Mouse (Mus musculus) midbrain, embryonic 10.5 days (tissue): Measurements from ENCODE around the gene Glt1d1. TPM values are rescaled to one million over a fixed set of nuclear protein-coding genes. Genes with fewer than 3 reads are reported as not detected.

Experiments used
- DNase-seq: peaks from one replicate; pipeline ENCODE4 v3.0.0-alpha.2; 2017; ENCODE audit warnings: low spot score
- H3K27ac ChIP-seq: fragments of 300-500 bp; sonication (generic); replicated peaks from 2 replicates; pipeline ENCODE4 v1.5.1; 2016; ENCODE audit warnings: mild to moderate bottlenecking
- H3K27me3 ChIP-seq: fragments of 300-500 bp; sonication (generic); 2 replicates; pipeline ENCODE4 v1.6.1; 2016; ENCODE audit warnings: low read depth, mild to moderate bottlenecking; ENCODE audit not compliant: poor library complexity, severe bottlenecking
- H3K36me3 ChIP-seq: fragments of 300-500 bp; sonication (generic); 2 replicates; pipeline ENCODE4 v1.6.1; 2016; ENCODE audit warnings: mild to moderate bottlenecking, moderate library complexity
- H3K4me1 ChIP-seq: fragments of 300-500 bp; sonication (generic); 2 replicates; pipeline ENCODE4 v1.6.1; 2016
- H3K4me3 ChIP-seq: fragments of 300-500 bp; sonication (generic); 2 replicates; pipeline ENCODE4 v1.5.1; 2016; ENCODE audit warnings: mild to moderate bottlenecking, moderate library complexity
- H3K9me3 ChIP-seq: fragments of 300-500 bp; sonication (generic); replicated peaks from 2 replicates; pipeline ENCODE4 v1.6.1; 2016; ENCODE audit warnings: mild to moderate bottlenecking
- WGBS: fragments of 180-500 bp; shearing (Covaris S2); methylation state at CpG from one replicate; pipeline ENCODE4 v1.1.7; 2016; 5-methylcytosine and 5-hydroxymethylcytosine counted together
- polyA plus RNA-seq: library from polyadenylated mRNA; unstranded; fragments of >200 nt; fragmentation: Nextera tagmentation; extraction: Ambion mirVana; gene quantifications from 2 replicates; pipeline ENCODE4 v1.2.1, GENCODE M21; 2016

Gene Glt1d1
- polyA plus RNA-seq, 1 experiment from 2014 or later: 1.3 TPM

GRCm38 (mm10) chr5:127638177-127638576, 6.1 kb downstream of the Glt1d1 start:
- WGBS: 84% methylated on average over 2 of the region's 2 CpGs
- Histone ChIP-seq H3K4me3 (no peak overlapping the region), H3K4me1 (peaks cover 1% of the 10 kb centered on the region), H3K9me3 (peaks cover 24% of the 10 kb centered on the region), H3K36me3 (peaks cover 9% of the 10 kb centered on the region; the same call in 1 of the 2 replicates), H3K27ac (no peak overlapping the region), H3K27me3 (peaks cover 5% of the 10 kb centered on the region; the same call in 1 of the 2 replicates)
- no peak for DNase-seq

GRCm38 (mm10) chr5:127639067-127639605, 7.1 kb downstream of the Glt1d1 start:
- H3K27ac ChIP-seq: no peak overlapping the region
- H3K36me3 ChIP-seq: peaks cover 9% of the 10 kb centered on the region; the same call in 1 of the 2 replicates
- H3K27me3 ChIP-seq: no peaks in the 10 kb centered on the region
- no peaks in the 10 kb centered on the region for H3K4me1 ChIP-seq
- no peak overlapping the region for H3K4me3 ChIP-seq
- peaks cover 29% of the 10 kb centered on the region for H3K9me3 ChIP-seq
- WGBS: 88% methylated on average over 6 of the region's 6 CpGs
- no peak for DNase-seq

- Histone ChIP-seq H3K27ac (no peak overlapping the region), H3K36me3 (peaks cover 10% of the 10 kb centered on the region), H3K4me1 (no peaks in the 10 kb centered on the region), H3K27me3 (no peaks in the 10 kb centered on the region), H3K4me3 (no peak overlapping the region), H3K9me3 (peaks cover 29% of the 10 kb centered on the region)
- DNase-seq: no peak
- 95% methylated on average over 13 of the region's 13 CpGs for WGBS
Observed at GRCm38 (mm10) chr5:127639635-127640034, 7.6 kb downstream of the Glt1d1 start.

GRCm38 (mm10) chr5:127640359-127640758, 8.3 kb downstream of the Glt1d1 start:
- no peak overlapping the region for H3K27ac ChIP-seq
- H3K4me1 ChIP-seq: no peaks in the 10 kb centered on the region
- peaks cover 16% of the 10 kb centered on the region for H3K36me3 ChIP-seq
- H3K27me3 ChIP-seq: no peaks in the 10 kb centered on the region
- WGBS: 93% methylated on average over 3 of the region's 3 CpGs
- peaks cover 29% of the 10 kb centered on the region for H3K9me3 ChIP-seq
- H3K4me3 ChIP-seq: no peak overlapping the region
- no peak for DNase-seq

GRCm38 (mm10) chr5:127641185-127641958, 9.3 kb downstream of the Glt1d1 start:
- Histone ChIP-seq H3K27ac (no peak overlapping the region), H3K9me3 (peaks cover 29% of the 10 kb centered on the region), H3K4me1 (no peaks in the 10 kb centered on the region), H3K27me3 (no peaks in the 10 kb centered on the region), H3K4me3 (no peak overlapping the region), H3K36me3 (peaks cover 16% of the 10 kb centered on the region)
- DNase-seq: no peak
- 92% methylated on average over 15 of the region's 15 CpGs for WGBS

GRCm38 (mm10) chr5:127648046-127648445, 16.0 kb downstream of the Glt1d1 start:
- no peak for DNase-seq
- peaks cover 19% of the 10 kb centered on the region for H3K36me3 ChIP-seq
- H3K4me3 ChIP-seq: no peak overlapping the region

GRCm38 (mm10) chr5:127649077-127649476, 17.0 kb downstream of the Glt1d1 start:
- DNase-seq: no peak
- peaks cover 22% of the 10 kb centered on the region for H3K36me3 ChIP-seq
- H3K27ac ChIP-seq: no peak overlapping the region
- H3K4me3 ChIP-seq: no peak overlapping the region
- H3K9me3 ChIP-seq: peaks cover 3% of the 10 kb centered on the region; the same call in 1 of the 2 replicates
- no peaks in the 10 kb centered on the region for H3K27me3 ChIP-seq
- H3K4me1 ChIP-seq: no peaks in the 10 kb centered on the region

More at GRCm38 (mm10) chr5:127648046-127648445, 16.0 kb downstream of the Glt1d1 start:
- Histone ChIP-seq H3K4me1 (no peaks in the 10 kb centered on the region), H3K27ac (no peak overlapping the region), H3K27me3 (no peaks in the 10 kb centered on the region), H3K9me3 (peaks cover 10% of the 10 kb centered on the region; the same call in 1 of the 2 replicates)
- 79% methylated on average over 6 of the region's 6 CpGs for WGBS

- Histone ChIP-seq H3K4me3 (no peak overlapping the region), H3K4me1 (no peaks in the 10 kb centered on the region), H3K9me3 (peaks cover 10% of the 10 kb centered on the region), H3K36me3 (peaks cover 12% of the 10 kb centered on the region), H3K27ac (no peak overlapping the region), H3K27me3 (no peaks in the 10 kb centered on the region)
- no peak for DNase-seq
- WGBS: 83% methylated on average over 2 of the region's 2 CpGs
Observed at GRCm38 (mm10) chr5:127658257-127658656, 26.2 kb downstream of the Glt1d1 start.

GRCm38 (mm10) chr5:127659312-127659711, 27.2 kb downstream of the Glt1d1 start:
- WGBS: 87% methylated on average over 3 of the region's 3 CpGs
- DNase-seq: no peak
- Histone ChIP-seq H3K36me3 (peaks cover 11% of the 10 kb centered on the region), H3K4me1 (no peaks in the 10 kb centered on the region), H3K9me3 (peaks cover 10% of the 10 kb centered on the region), H3K4me3 (no peak overlapping the region), H3K27ac (no peak overlapping the region), H3K27me3 (no peaks in the 10 kb centered on the region)

- DNase-seq: no peak
- H3K4me1 ChIP-seq: no peaks in the 10 kb centered on the region
- peaks cover 10% of the 10 kb centered on the region for H3K9me3 ChIP-seq
- no peak overlapping the region for H3K4me3 ChIP-seq
- H3K27ac ChIP-seq: no peak overlapping the region
- peaks cover 11% of the 10 kb centered on the region for H3K36me3 ChIP-seq
- H3K27me3 ChIP-seq: no peaks in the 10 kb centered on the region
- 77% methylated on average over 5 of the region's 5 CpGs for WGBS
Observed at GRCm38 (mm10) chr5:127660267-127660666, 28.2 kb downstream of the Glt1d1 start.

GRCm38 (mm10) chr5:127660979-127661378, 28.9 kb downstream of the Glt1d1 start:
- Histone ChIP-seq H3K9me3 (peaks cover 10% of the 10 kb centered on the region), H3K4me1 (no peaks in the 10 kb centered on the region), H3K36me3 (peaks cover 11% of the 10 kb centered on the region), H3K27ac (no peak overlapping the region), H3K4me3 (no peak overlapping the region), H3K27me3 (no peaks in the 10 kb centered on the region)
- WGBS: 89% methylated on average over 5 of the region's 5 CpGs
- DNase-seq: no peak

- H3K4me1 ChIP-seq: peaks cover 12% of the 10 kb centered on the region
- no peak for DNase-seq
- 96% methylated on average over 8 of the region's 8 CpGs for WGBS
- peaks cover 11% of the 10 kb centered on the region for H3K9me3 ChIP-seq
- no peaks in the 10 kb centered on the region for H3K27me3 ChIP-seq
- H3K4me3 ChIP-seq: no peak overlapping the region
- H3K27ac ChIP-seq: no peak overlapping the region
- H3K36me3 ChIP-seq: peaks cover 17% of the 10 kb centered on the region
Observed at GRCm38 (mm10) chr5:127673913-127674312, 41.9 kb downstream of the Glt1d1 start.

GRCm38 (mm10) chr5:127677561-127677960, 45.5 kb downstream of the Glt1d1 start:
- 90% methylated on average over 2 of the region's 2 CpGs for WGBS
- Histone ChIP-seq H3K27me3 (no peaks in the 10 kb centered on the region), H3K27ac (no peak overlapping the region), H3K4me1 (no peaks in the 10 kb centered on the region), H3K36me3 (peaks cover 17% of the 10 kb centered on the region), H3K9me3 (peaks cover 11% of the 10 kb centered on the region), H3K4me3 (no peak overlapping the region)
- DNase-seq: no peak
